Mouse (Mus musculus): Measurements from ENCODE around the gene Mrpl23. TPM values are rescaled to one million over a fixed set of nuclear protein-coding genes. Genes with fewer than 3 reads are reported as not detected.

Mrpl23 gene
- total RNA-seq, 2 experiments from 2014 or later = 5.0 to 5.2 TPM

DNA sequence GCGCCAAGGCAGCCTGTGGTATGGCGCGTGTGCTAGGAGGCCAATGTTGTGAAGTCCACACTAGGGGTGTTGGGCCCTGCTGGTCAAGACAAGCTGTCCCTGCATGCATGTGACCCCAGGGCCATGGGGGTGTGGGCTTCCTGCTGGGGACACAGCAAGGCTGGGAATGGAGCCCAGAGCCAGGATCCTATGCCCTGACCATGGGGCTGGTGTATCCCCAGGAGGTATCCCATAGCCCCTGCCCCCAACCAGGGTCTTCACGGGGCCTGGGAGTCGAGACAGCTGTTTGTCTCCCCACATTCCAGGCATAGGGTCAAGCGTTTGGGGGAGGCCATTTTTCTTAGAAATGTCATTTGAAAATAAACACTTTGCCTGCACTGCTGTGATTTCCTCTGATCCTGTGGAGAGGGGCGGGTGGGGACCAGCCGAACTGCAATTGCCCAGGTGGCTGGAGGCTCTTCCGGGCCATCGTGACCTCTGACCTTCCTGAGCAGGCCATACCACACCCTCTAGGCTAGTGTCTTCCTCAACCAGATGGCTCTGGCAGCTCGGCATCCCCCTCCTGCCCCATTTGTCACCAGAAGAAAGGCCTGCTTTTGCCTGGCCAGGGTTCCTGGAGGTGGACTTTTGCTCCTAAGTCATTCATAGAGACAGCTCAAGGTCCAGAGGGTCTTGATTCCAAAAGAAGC, 32.6 kb downstream of the Mrpl23 start:
- DNase-seq = no peak
- intact Hi-C loops (cut with DNase I; ENCODE audit: low total_unique reads) = no loop called here

GRCm38 (mm10) chr7:142566512-142566911, 34.0 kb downstream of the Mrpl23 start:
- no peak for DNase-seq
- intact Hi-C loops (cut with DNase I; ENCODE audit: low total_unique reads) = no loop called here

GRCm38 (mm10) chr7:142568985-142569384, 36.5 kb downstream of the Mrpl23 start:
- intact Hi-C loops (cut with DNase I; ENCODE audit: low total_unique reads) = no loop called here
- DNase-seq = no peak

- intact Hi-C loops (cut with DNase I; ENCODE audit: low total_unique reads) = no loop called here
- no peak for DNase-seq
These were observed 38.1 kb downstream of the Mrpl23 start for GRCm38 (mm10) chr7:142570565-142570964.

DNA sequence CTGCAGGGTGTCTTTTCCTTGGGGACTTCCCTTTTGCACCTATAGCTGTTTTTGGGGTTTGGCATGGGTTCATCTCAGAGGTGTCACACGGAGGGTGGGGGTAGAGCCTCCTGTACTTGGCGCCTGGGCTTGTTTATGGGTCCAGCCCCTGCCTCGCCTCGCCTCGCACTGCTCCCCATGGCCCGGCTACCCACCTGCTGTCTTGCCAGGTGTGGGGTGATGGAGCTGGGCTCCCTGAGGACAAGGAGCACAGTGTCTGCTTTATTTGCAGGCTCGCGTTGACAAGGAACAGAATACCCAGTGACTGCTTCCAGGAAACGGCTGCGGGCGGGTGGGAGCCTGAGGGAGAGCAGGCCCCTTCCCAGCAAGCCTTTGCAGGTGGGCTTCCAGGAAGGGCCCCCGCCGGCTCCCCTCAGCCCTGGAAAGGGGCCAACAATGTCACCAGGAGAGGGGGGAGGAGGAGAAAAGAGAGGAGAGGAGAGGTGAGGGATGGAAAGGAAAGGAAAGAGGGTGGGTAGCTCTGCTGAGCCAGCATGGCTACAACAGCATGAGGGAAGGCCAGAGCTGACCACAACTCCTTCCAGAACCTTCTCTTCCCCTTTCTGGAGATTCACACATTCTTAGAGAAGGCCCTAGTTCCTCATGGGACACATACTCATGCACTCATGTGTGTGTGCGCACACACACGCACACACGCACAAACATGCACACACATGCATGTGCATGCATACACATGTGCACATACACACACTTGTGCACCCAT, 39.2 kb downstream of the Mrpl23 start:
- DNase-seq = no peak
- intact Hi-C loops (cut with DNase I; ENCODE audit: low total_unique reads) = no loop called here

- no peak for DNase-seq
- intact Hi-C loops (cut with DNase I; ENCODE audit: low total_unique reads) = no loop called here
These were observed 39.9 kb downstream of the Mrpl23 start for GRCm38 (mm10) chr7:142572343-142572742.

GRCm38 (mm10) chr7:142572992-142573391, 40.5 kb downstream of the Mrpl23 start:
- no peak for DNase-seq
- intact Hi-C loops (cut with DNase I; ENCODE audit: low total_unique reads) = no loop called here

DNA sequence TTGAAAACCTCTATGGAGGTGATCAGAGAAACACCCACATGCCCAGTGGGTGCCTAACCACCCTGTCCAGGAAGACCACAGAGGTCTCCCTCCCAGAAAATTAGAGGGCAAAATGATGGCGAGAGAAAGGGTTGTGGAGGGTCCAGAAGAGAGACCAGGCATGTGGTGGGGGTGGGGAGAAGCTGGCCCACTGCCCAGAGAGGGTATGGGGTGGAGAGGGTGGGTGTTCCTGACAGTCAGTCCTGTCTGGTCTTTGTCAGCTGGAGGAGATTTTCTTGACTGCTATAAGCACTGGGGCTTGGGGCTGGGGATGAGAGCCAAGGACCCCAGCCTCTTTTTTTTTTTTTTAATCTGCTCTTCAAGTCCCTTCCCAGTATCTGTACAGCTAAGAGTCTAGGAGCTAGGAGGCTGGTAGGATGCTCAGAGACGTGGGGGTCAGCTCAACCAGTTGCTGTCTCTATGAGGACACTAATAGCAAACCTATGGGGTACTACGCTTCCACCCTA, 41.7 kb downstream of the Mrpl23 start:
- intact Hi-C loops (cut with DNase I; ENCODE audit: low total_unique reads) = no loop called here
- no peak for DNase-seq

GRCm38 (mm10) chr7:142574826-142575351, 42.4 kb downstream of the Mrpl23 start:
- intact Hi-C loops (cut with DNase I; ENCODE audit: low total_unique reads) = no loop called here
- no peak for DNase-seq

DNA sequence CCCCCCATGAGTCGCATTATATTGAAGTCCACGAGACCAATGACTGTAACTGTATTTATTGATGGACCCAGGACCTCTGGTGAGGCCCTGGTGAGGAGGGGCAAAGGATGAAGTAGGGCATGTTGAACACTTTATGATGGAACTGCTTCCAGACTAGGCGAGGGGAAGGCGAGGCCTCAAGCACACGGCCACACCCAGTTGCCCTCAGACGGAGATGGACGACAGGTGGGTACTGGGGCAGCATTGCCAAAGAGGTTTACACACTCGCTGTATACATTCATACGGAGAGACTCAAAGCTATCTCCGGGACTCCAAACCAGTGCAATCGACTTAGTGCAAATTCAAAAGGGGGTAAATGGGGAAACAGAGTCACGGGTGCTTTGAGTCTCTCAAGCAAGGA, 43.0 kb downstream of the Mrpl23 start:
- intact Hi-C loops (cut with DNase I; ENCODE audit: low total_unique reads) = no loop called here

DNA sequence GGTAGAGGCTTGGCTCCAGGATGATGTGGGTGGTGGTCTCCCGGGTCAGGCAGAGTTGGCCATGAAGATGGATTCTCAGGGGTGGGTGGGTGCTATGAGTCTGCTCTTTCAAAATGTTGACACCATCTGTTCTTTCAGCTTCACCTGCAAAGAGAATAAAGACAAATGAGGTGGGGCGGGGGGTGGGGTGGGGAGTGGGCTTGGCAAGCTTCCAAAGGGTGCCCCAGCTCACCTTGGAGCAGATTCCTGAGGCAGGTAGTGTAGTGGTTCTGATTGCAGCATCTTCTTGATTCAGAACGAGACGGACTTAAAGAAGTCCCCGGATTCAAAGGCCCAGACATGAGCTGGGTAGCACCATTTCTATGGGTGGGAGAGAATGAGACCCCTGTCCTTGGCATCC, 43.5 kb downstream of the Mrpl23 start:
- intact Hi-C loops (cut with DNase I; ENCODE audit: low total_unique reads) = no loop called here
- DNase-seq = no peak

More for the DNA sequence above, 43.0 kb downstream of the Mrpl23 start:
- no peak for DNase-seq

GRCm38 (mm10) chr7:142576472-142577326, 44.2 kb downstream of the Mrpl23 start:
- intact Hi-C loops (cut with DNase I; ENCODE audit: low total_unique reads) = no loop called here
- DNase-seq = no peak

- peak; percentile 79 for DNase-seq
- intact Hi-C loops (cut with DNase I; ENCODE audit: low total_unique reads) = no loop called here
These were observed 45.4 kb downstream of the Mrpl23 start for GRCm38 (mm10) chr7:142577806-142578423.

DNA sequence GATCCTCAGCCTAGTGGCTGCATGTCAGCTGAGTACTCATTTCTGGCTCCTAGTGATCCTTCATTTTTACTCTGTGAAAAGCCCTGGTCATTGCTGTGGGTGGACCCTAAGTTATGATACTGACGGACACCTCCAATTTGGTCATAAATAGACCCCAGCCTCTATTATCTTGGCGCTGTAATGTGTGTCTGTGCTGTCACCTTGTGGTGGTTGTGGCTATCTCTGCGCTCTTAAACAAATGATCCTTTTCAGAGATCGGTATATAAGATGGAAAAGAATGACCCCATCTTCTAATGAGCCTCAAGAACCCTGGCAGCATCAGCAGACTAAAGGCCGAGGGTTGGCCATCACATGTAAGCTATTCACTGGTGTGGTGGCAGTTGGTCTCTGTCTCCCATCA, 46.6 kb downstream of the Mrpl23 start:
- intact Hi-C loops (cut with DNase I; ENCODE audit: low total_unique reads) = no loop called here

DNA sequence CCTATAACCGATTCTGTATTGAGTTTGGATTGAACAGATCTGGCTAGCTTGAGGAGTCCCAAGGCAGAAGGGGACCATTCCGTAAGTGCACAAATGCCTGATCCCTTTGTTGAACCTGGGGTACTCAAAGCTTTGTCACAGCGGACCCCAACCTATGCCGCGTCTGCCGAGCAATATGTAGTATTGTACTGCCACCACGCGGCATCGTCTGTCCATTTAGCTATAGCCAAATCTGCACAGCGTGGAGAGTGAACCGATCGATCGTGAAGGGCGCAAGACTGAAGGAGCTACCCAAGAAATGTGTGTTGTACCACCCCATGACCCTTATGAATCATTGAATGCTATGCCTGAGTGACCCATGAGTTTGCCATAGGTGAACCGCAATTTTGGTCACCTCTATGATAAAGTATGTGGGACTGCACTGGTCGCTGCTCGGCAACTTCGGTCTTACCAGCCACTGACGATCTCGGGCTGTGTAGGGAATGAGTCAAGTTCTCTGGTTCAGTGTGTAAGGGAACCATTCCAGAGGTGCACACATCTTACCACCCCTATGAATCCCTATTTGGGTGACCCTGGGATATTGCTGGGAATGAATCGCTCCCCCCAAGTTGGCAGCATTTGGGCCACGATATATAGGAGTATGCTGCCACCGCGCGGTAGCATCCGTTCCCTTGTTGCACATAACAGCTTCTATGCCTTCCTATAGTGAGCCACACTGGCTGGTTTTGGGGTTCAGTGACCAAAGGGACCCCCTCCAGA, 47.8 kb downstream of the Mrpl23 start:
- intact Hi-C loops (cut with DNase I; ENCODE audit: low total_unique reads) = loop anchor here (10.0 kb wide), 2 partner anchors 145 to 265 kb away; partner anchors contain the start of gene Syt8
- peak; percentile 55 for DNase-seq

More for the DNA sequence above, 46.6 kb downstream of the Mrpl23 start:
- no peak for DNase-seq

DNA sequence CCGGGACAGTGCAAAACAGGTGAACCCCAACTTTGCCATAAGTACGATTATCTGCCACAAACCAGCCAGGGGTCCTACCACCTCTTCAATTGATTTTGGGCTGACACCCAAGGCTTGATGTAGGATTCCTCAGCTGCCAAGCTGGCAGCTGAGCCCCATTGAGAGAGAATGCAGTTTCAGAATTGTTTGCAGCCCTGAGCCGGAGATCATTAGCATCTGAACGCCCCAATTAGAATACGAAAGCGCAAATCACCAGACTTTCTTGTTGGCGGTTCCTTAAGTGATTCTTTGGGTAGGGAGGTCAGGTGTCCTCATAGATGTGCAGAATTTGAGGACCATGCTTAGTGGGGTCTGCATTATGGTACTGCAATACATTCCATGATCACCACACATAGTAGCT, 48.7 kb downstream of the Mrpl23 start:
- no peak for DNase-seq
- intact Hi-C loops (cut with DNase I; ENCODE audit: low total_unique reads) = loop anchor here (10.0 kb wide), 2 partner anchors 146 to 266 kb away; partner anchors contain the start of gene Syt8

DNA sequence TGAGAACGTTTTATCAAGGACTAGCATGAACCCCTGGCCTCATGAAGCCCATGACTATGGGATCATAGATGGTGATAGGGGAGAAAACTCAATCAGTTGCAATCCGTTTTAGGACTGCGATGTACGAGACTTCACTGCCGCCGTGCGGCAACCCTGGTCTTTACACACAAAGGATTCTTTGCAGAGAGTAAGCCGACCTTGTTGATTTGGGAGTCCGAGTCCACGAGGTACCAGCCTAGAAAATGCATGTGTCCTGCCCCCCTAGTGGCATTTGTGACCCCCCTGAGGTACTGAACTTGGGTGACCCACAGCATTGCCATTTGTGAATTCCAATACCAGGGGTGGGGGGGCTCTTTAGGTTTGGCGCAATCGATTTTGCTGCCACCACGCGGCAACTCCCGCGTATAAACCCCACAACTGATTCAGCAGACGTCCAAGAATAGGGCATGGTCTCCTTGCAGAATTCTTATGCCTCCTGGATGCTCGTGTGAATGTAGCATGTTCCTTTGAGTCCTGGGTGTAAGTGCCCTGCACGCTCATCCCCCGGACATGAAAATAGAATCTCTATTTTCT, 49.3 kb downstream of the Mrpl23 start:
- peak; percentile 51 for DNase-seq
- intact Hi-C loops (cut with DNase I; ENCODE audit: low total_unique reads) = loop anchor here (10.0 kb wide), 2 partner anchors 147 to 267 kb away; partner anchors contain the start of gene Syt8

DNA sequence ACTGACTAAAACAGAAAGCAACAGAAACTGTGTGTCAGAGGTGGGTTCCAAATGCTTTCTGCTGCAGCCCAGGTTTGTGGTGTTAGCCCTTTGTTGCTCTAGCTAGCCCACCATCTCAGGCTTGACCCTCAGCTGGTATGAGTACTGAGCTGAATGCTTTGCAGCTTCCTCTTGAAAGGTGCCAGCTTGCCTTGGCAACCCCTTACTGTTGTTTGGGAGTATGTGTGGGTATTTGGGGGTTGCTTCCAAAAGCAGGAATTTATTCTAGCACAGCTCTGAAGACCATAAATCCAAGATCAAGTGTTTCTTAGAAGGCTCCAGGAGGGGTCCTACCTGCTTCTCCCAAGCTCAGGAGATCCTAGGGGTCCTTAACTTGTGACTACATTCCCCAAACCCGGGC, 52.4 kb downstream of the Mrpl23 start:
- no peak for DNase-seq
- intact Hi-C loops (cut with DNase I; ENCODE audit: low total_unique reads) = loop anchor here (10.0 kb wide), 2 partner anchors 150 to 270 kb away; partner anchors contain the start of gene Syt8

Measured in gastrocnemius, postnatal 14 days (tissue).